Mouse (Mus musculus): ENCODE results near the gene Bmp10.

Gene Bmp10

DNA sequence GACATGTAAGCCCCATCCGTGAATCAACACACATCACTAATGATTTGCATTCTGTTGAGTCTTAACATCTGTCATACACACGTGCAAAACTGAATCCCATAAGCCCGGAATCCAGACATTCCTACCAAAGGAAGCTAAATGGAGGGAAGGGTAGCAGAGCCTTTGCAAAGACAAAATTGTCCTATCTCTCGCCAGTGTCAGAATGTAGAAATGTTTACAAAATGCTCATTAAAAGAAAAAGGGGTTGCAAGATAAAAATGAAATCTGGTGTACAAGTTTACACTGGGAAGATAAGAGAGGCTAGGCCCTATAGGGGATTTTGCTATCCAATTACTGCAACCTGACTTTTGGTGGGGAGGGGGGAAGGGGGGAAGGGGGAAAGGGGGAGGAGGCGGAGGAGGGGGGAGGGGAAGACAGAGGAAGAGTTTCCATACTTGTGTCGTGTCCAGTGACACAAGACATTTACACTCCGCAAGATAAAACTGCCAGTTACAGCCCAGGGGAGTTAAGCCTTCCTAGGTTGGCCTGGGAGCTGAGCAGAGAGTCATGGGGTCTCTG lies at the start of gene Bmp10:
Gene Bmp10 (plus strand): TSS at position 508 of the 558 bp plus-strand sequence.
- DNase-seq = no peak

DNA sequence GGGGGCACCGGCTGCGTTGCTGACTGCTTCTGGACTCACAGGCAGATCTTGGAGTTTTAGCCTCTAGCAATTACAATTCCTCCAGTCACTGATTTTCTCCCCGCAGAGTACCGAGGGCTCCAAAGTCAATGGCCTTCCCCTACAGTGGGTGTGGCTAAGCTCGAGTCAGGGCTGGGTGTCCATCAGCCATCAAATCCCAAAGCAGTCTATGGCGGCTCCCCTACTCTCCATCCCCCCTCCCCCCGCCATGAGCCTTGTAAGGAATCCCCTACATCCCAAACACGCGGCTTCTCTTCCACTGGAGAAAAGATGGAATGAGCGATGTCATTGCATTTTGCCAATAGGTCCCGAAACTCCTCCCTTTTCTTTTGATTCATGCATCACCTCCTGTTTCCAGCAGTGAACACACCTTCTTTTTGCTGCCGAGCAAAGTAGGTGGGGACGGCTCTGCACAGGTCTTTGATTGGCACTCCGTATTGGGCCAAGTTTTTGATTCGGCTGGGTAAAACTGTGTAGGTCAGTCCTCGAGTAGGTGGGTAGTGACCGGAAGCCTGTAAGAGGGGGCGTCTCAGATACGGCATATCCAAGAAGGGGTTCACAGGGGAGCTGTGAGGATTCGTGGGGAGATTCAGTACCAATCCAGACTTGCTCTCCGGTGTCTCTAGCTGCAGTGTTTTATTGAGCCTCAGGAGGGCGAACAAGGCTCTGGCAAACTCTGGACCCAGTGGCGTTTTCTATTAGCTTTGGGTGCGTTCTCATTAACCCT lies 44.7 kb upstream of the Bmp10 start:
- DNase-seq = no peak

DNA sequence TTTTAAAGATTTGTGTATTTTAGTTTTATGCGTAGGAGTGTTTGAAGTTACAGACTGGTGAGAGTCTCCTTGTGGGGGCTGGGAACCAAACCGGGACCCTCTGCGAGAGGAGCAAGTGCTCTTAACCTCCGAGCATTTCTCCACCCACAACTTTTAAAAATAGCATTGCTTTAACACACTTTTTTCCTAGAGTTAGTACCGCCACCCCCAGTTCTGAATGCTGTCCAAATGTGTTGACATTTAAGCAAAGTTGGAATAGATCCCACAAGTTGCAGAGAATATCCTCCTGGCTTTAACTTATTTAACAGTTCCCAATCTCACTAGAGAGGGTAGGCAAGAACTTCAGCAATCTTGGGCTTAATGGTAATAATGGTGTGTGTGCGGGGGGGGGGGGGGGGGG lies 44.0 kb upstream of the Bmp10 start:
- no peak for DNase-seq

DNA sequence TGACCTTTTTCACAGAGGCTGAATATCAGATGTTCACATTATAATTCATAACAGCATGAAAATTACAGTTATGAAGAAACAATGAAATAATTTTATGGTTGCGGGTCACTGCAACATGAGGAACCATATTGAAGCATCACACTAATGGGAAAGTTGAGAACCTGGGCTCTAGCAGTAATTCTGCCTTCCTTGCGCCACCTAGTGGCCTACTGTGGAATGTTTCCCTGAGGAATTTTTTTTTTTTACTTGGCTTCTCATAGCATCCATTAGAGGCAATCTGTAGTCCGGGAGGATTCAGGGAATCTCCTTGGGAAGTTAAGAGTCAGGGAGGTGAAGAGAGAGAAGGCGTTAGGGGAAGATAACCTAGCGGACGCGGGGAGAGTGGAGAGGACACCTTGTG lies 42.6 kb upstream of the Bmp10 start:
- peak; percentile 44 for DNase-seq

DNA sequence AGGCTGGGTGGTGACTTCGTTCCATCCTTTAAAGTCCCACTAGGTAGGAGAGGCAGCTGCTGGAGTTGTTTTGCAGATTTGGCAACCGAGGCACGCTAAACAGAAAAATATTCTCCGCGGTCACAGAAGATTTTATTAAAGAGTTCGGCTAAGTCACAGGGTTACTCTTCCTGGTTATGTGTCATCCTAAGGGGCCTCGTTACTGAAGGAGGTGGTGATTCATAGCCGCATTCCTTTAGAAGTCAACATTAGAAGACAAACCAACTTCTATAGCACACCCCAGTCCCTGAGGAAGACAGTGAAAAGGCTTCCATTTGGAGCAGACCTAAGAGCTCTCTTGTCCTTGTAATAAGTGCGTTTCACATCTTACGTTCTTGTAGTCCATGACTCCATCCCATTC lies 42.1 kb upstream of the Bmp10 start:
- no peak for DNase-seq

DNA sequence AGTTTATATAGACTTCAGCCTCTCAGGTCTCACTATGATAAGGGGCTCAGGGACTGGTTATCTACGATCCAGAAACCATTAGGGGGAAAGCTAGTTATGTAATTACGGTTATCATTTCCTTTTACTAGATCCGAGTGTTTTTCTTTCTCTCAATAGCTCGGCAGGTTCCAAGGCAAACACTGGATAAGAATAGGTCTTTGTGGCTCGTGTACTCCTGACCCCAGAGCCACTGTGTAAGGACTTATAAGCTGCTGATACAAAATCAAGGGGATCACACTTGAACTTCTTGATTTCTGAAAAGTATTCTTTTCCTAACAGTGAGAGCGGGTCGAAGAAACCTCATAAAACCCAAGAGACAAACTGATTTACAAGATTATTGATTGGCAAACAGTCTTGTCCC lies 39.9 kb upstream of the Bmp10 start, which contains the start of gene Gkn3:
Gene Gkn3 (minus strand): TSS at position 59 of the 400 bp plus-strand sequence.
- DNase-seq = no peak

DNA sequence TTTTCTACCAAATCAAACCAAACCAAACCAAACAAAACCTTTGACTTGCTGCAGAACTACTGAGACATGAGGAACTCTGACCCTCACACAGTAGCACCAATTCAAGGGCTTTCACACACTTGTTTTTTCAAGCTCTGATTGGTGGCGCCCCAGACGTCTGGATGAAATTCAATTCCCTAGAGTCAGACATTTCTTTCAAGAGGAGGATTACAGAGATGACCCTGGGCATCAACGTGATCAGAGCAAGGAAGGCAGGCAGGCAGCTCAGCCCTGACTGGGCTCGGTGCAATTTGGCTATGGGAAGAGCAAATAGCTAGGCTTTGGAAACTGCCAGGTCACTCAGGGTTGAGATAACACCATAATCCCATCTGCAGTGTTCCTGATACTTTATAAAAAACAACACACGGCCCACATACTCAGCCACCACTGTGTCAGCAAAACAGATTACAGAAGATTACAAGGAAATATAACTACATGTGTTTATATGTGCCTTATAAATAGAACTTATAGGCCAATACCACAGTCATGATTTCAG lies 39.3 kb upstream of the Bmp10 start:
- DNase-seq = no peak

DNA sequence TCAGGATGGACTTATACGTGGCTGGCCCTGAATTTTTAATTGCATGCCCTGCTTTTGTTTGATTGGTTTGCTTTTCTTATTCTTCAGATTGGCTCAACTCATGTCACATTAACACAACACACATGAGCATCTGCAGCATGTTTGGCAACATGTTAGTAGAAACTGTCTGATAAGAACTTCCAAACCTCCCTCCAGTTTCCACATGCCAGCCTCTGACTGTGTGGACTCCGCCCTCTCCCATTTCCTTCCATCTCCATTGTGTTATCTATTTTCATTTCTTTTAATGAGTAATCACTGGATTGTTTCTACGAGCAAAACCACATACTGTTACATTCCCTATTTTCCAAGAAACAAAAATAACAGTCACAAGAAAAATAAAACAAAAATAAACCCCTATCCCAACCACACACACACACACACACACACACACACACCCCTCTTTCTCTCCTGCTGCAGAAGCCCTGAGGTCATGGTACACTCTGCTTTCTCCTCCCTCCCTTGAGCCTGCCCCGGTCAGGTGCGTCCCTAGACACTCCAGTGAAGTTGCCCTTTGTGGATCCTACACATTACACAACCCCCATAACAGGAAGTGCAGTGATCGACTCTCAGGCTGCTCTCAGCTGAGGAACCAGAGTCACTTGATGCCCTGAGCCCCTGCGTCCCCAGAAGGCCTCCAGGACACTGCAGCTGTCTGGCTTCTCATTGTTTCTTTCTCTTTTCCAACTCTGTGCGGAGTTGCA lies 35.2 kb upstream of the Bmp10 start:
- DNase-seq = no peak

DNA sequence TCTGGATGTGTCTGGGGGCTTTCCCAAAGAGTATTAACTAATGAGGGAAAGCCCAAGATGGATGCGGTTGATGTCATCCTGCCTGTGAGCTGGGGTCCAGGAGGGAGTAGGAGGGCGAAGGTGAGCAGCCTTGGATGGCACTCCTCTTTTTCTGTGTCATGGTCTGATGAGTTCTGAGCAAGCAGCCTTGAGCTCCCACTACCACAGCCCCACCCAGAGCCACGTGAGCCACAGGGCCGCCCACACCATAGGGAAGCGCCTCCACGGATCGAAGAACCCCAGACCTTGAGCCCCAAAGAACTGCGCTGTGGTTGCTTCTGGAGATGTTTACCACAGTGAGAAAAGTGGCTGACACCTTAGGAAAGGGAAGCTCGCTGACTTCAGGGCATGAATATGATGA lies 34.0 kb upstream of the Bmp10 start:
- DNase-seq = peak; percentile 23

DNA sequence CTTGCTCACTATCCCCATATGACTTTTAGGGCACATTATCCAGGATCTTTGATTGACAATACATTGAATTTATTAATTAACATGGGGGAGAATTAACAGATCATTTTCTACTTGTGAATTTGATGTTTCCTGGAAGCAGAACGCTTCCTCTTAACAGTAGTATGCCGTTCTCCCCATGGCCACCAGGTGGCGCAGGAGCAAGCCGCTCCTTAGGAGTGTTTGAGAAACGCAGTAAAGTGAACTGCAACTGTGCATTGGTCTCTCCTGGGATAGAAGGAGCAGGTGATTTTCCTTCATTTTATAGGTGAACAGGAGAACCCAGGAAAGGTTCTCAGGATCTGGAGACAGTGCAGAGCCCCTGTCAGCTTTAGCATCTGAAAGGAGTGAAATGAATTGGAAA lies 29.7 kb upstream of the Bmp10 start:
- peak; percentile 87 for DNase-seq

DNA sequence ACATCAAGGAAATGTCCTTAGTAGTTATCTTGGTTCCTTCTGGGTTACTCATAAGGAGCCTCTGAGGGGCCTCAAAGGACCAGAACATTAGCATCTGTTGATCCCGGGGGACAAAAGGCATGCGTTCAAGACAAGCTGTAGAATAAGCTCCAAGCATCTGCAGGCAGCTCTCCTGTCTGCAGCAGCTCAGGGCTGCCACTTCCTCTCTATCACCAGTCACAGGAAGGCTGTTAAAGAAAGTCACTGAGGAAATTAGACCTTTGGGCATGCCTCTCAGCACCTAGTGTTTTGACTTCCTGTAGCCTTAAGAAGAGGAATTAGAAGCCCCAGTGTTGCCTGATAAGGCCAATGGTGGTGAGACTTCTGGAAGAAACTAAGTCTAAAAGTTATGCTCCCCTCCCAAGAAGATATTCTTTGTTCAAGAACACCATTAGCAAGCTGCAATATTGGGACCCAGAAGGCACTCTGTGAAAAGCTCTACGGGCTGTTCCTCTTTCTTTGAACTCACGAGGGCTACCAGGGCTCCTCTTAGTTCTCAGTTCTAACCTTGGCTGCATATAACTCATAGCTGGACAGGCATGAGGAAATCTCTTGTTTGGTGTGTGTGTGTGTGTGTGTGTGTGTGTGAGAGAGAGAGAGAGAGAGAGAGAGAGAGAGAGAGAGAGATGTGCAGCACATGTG lies 28.8 kb upstream of the Bmp10 start:
- DNase-seq = peak; percentile 54

DNA sequence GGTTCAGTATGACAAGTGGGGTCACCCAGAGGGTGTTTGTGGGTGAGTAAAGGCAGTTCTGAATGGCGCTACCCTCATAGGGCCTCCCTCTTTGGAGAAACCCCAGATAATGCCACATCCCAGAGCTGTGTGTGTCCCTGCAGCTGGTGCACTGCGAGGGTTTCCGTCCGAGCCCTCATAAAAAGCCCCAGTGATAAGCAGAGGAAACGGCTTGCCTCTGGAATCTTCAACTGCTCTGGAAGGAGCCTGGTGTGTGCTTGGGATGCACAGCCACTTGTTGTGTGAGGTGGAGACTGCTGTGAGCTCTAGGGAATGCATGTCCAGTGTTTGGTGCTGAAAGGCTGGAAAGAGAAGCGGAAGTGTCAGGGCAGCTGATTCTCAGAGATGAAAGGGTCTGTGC lies 27.3 kb upstream of the Bmp10 start:
- no peak for DNase-seq

DNA sequence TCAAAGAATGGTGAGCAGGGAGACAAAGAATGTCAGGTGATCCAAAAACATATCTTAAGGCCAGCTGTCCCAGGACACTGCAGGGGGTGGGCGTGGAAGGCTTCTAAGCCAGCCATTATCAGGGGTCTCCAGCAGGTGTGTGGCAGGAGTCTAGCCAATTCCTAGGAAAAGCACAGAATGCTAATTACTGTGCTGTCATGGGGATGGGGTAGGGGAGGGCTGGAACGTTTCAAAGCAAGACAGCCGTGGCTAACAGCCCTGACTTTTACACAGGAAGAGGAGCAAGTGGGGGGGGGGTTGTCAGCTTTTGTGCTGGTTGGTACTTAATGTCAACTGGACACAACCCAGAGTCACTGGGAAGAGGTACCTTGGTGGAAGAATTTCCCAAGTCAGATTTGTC lies 16.8 kb upstream of the Bmp10 start:
- DNase-seq = no peak

DNA sequence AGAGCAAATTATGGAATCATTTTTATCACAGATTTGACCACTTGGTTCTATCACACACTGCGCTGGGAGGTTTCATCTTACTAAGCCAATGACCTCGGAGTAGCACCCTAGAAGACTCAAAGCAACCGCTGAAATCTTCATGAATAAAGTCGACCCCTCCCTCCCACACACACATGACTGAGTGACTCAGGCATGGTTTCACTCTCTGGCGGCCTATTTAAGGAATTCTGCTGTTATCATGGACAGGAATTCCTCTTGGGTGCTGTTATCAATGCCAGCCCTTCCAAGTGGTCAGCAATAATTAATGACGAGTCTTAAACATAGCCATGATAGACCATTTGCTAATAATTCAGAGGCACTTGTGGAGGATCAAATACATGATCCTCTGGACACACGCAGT lies 6.5 kb upstream of the Bmp10 start:
- DNase-seq = no peak

DNA sequence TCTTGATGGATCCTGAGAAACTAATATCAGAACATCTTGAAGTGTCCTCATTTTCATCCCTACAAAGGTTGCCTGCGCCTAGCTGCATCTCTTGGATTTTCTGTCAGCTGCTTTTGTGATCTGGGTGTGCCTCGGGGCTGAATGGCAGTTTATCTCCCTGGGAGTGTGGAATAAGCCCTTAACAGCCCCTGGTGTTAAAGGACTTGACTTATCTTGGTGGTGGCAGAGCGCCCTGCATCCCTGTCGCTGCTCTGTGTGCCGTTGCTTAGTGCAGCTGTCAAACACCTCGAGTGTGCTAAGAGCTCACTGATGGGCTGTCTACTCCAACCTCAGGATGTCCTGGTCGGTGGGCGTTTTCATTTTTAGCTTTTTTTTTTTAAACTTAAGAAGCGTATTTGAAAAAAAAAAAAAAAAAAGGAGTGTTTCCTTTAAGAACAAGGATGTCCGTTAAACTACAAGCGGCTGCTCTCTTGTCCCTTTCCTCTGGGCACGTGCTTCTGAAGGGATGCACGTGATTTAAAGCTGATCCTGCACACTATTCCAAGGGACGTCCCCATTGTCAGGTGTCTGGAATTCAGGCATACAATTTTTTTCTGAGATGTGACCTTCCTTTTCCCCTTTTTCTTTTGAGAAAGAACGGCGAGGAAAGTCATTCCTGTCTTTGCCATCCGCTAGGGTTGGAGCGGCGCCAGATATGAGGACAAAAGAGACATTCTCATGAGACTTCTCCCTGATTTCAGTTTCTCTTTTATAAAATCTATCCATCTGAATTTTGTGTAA lies 4.6 kb upstream of the Bmp10 start:
- no peak for DNase-seq

DNA sequence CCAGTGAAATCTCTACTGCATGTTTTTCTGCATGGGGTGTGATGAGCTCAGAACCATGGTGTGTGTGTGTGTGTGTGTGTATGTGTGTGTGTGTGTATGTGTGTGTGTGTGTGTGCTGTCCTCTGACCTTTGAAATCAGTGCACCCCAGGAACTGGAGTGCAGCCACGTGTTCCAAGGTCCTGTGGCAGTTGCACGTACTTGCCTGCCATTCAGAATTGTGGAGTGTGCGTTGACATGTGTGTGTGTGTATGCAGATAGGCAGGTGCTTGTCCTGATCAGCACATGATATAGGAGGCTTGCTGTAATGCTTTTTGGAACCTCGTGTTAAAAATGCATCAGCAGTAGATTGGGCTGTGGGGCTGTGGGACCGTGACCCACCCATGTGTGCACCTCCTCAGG lies 1.8 kb upstream of the Bmp10 start:
- DNase-seq = no peak

DNA sequence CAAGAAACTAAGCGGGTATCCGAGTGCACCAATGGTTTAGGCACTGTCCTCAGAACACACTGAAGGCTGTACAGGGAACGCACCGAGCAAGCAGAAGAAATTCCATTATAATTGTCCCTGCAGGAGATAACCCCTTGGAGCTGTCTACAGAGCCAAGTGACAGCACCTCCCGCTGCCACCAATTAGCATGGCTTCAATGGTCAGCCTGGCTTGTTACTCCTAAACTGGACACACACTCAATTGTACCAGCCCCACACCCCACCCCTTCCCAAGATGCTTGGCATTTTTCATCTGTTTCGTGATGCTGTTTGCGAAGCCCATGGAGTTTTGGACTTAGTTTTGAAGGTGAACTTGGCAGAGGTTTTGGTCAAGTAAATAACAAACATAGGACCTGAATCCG lies 1.2 kb upstream of the Bmp10 start:
- DNase-seq = no peak

DNA sequence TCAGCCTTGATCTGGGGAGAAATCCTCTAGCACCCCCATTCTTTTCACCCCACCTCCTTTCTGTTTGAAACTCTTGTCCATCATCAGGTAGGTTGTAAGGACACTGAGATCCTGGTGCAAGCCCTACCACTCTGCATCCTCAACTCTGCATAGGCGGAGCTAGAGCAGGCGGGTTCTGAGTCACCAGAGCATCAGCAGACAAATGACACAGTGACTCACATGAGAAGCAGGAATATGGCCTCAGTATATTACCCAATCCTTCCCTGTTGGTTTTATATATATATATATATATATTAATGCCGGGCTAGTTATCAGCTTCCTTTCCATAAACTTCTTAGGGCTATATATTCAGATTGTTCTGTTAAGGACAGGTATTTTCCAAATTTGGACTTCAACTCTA lies 7.0 kb downstream of the Bmp10 start:
- DNase-seq = no peak

DNA sequence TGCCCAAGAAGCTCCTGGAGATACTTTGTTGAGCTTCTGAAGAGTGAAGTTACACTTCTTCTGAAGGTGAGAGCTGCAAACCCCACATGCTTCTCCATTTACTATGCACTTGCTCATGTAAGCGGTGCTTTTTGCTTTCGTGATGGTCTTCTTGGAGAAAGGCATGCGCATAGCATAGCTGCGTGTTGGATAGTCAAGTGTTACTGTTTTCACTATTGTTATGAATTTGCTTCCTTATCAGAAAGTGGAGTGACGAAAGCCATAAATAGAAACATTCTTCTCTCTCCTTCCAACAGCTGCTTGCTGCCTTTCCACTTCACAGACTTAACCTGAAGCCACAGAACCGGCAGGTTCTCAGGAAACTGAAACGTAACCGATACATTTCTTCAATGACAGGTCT lies 8.0 kb downstream of the Bmp10 start:
- no peak for DNase-seq

DNA sequence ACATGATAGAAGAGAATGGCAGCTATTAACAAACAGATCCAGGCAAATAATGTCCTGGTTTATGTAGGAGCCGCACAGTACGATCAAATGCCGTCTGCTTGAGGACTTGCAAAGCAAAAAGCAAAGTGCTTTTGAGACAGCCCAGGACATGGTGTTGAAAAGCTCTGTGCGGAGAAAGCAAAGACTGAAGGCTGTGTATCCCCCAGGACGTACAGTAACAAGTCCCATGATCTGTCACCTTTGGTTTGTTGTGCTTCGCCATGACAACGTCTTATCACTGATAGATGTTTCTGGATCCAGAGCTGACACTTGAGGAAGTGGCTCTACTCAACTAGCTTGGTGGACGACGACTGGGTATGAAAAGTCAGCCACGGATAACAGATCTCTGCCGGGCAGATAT lies 14.5 kb downstream of the Bmp10 start:
- DNase-seq = no peak

DNA sequence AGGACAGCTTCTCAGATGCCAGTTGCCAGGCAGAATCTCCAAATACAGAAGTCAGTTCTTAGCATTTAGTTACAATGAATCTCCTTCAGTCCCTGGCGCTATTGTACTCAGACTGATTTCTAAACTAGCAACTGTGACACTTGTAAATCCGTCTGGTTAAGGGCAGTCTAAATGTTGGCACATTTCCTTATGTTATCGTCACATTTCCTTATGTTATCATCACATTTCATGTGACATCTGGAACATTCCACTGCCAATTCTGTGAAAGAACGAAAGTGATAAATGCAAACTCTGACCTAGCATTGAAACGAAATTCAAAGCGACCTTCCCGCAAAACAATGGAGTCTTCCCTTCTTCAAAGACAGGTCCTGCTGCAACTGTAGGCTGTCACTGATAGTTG lies 16.4 kb downstream of the Bmp10 start:
- DNase-seq = no peak

DNA sequence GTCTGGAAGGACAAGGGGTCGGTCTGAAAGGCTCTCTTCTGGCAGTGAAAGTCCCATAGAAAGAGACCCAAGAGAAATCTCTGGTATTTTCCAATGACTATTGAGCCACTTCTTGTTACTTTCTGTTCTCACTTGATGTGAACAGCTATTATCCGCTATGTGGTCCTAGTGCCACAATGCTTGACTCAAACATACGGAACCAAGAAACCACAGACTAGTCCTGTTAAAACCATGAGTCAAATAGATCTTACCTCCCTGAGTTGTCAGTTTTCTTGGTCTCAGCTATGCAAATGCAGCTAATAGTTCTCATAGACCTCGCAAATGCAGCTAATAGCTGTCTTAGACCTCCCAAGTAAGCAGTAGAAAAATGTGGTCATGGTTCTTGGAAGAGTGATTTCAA lies 18.4 kb downstream of the Bmp10 start:
- DNase-seq = no peak

DNA sequence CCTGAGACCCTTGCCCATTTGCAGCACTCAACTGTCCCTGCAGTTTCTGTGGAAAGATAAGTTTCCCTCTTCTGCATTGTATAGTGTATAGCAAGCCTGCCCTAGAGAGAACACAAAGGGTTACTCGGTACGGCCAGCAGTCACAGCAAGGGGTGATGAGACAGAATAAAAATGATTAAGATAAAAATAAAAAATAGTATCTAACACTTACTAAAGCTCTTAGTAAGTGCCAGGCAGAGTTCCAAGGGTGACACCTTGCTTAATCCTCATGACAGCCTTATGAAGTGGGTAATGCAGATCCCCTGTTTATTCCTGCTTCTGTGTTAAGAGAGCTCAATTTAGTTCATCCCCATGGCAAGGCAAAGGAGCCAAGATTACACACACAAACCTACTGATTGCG lies 20.7 kb downstream of the Bmp10 start:
- no peak for DNase-seq
